Mouse (Mus musculus) intestine, embryonic 16.5 days (tissue): ENCODE results near the gene Utp3. TPM values are rescaled to one million over a fixed set of nuclear protein-coding genes. Genes with fewer than 3 reads are reported as not detected.
"Not testable (repeated sequence)": the region's sequence is repeated elsewhere in the genome, so short reads cannot be mapped to it uniquely, and the experiment has no call there.

Source experiments
- ATAC-seq: fragments of 200-750 bp; cut with Nextera tagmentation; 2 replicates; pipeline ENCODE4 v1.8.0; 2017; ENCODE audit warnings: moderate TSS enrichment, moderate library complexity
- H3K27ac ChIP-seq: fragments of 300-500 bp; sonication (generic); 2 replicates; pipeline ENCODE4 v1.5.1; 2014; ENCODE audit warnings: mild to moderate bottlenecking, low read length
- H3K27me3 ChIP-seq: fragments of 300-500 bp; sonication (generic); replicated peaks from 2 replicates; pipeline ENCODE4 v1.6.1; 2014; ENCODE audit warnings: low read length, control low read depth, mixed read lengths; ENCODE audit not compliant: control insufficient read depth, insufficient read depth
- H3K36me3 ChIP-seq: fragments of 300-500 bp; sonication (generic); 2 replicates; pipeline ENCODE4 v1.6.1; 2014; ENCODE audit warnings: low read length, control low read depth; ENCODE audit not compliant: control insufficient read depth, insufficient read depth
- H3K4me1 ChIP-seq: fragments of 300-500 bp; sonication (generic); 2 replicates; pipeline ENCODE4 v1.6.1; 2014; ENCODE audit warnings: low read length, control low read depth, mixed read lengths; ENCODE audit not compliant: control insufficient read depth, insufficient read depth
- H3K4me2 ChIP-seq: fragments of 300-500 bp; sonication (generic); 2 replicates; pipeline ENCODE4 v1.6.1; 2014; ENCODE audit warnings: low read depth, low read length, control low read depth
- H3K4me3 ChIP-seq: fragments of 300-500 bp; sonication (generic); 2 replicates; pipeline ENCODE4 v1.5.1; 2014; ENCODE audit warnings: mild to moderate bottlenecking, low read length
- H3K9ac ChIP-seq: fragments of 300-500 bp; sonication (generic); 2 replicates; pipeline ENCODE4 v1.6.1; 2014; ENCODE audit warnings: low read depth, low read length
- H3K9me3 ChIP-seq: fragments of 300-500 bp; sonication (generic); 2 replicates; pipeline ENCODE4 v1.6.1; 2016; ENCODE audit warnings: low read length, control low read depth; ENCODE audit not compliant: control insufficient read depth
- WGBS: fragments of 180-500 bp; shearing (Covaris S2); extraction: QIAGEN DNeasy Blood & Tissue Kit; methylation state at CpG from one replicate; pipeline ENCODE4 v1.1.7; 2014; 5-methylcytosine and 5-hydroxymethylcytosine counted together
- polyA plus RNA-seq: library from polyadenylated mRNA; unstranded; fragments of >200 nt; fragmentation: Nextera tagmentation; extraction: Ambion mirVana; gene quantifications from 2 replicates; pipeline ENCODE4 v1.2.1, GENCODE M21; 2015

Utp3 gene
- polyA plus RNA-seq, 1 experiment from 2014 or later: 53.3 TPM

GRCm38 (mm10) chr5:88544411-88544810 lies 9.9 kb upstream of the Utp3 start:
- not testable (repeated sequence) for H3K4me2 ChIP-seq, H3K9ac ChIP-seq, H3K9me3 ChIP-seq, ATAC-seq, H3K27ac ChIP-seq, H3K4me3 ChIP-seq, H3K4me1 ChIP-seq, H3K27me3 ChIP-seq, H3K36me3 ChIP-seq
- WGBS: 85% methylated on average over 1 of the region's 1 CpGs

- Histone ChIP-seq H3K9me3 (no peaks in the 10 kb centered on the region), H3K27me3 (no peaks in the 10 kb centered on the region), H3K27ac (no peak overlapping the region), H3K4me3 (no peak overlapping the region), H3K4me2 (no peak overlapping the region), H3K4me1 (no peaks in the 10 kb centered on the region), H3K9ac (no peak overlapping the region), H3K36me3 (no peaks in the 10 kb centered on the region)
- WGBS: 82% methylated on average over 7 of the region's 7 CpGs
- ATAC-seq: no peak
These were observed 8.7 kb upstream of the Utp3 start for GRCm38 (mm10) chr5:88545536-88545935.

DNA sequence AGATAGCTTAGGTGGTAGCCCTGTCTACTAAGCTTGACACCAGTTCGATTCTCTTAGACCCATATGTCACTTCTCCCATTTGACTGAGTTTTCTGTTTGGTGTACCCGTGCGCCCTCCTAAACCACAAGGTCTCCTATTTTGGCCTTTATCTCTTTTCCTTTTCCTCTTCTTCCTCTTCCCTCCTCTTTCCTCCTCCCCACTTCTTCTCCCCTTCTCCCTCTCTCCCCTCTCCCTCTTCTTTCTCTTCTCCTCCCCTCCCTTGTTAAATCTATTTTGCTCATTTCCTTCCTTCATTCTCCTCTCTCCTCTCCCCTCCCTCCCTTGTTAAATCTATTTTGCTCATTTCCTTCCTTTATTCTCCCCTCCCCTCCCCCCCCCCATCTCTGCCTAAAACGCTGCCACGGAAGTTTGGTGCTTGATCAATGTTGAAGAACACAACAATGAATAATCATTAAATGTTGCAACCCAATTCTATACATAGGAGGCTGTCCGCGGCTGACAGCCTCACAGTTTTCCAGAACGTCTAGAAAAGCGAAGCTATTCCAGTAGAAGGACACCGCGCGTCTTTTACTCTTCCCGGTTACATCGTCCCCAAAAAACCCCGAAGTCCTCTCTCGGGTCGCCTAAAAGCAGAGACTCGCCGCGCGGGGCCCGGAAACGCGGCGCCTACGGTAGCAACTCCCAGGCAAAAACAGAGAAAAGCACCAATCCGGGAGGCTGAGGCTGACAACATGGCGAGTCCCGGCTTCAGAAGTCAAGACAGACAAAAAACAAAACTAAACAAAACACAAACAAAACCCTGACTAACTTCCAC lies 784 bp upstream of the Utp3 start:
- H3K9ac ChIP-seq: peak overlapping the region; percentile 80
- H3K27me3 ChIP-seq: no peaks in the 10 kb centered on the region
- H3K9me3 ChIP-seq: no peaks in the 10 kb centered on the region
- H3K4me2 ChIP-seq: peak overlapping the region; percentile 56
- peaks cover 16% of the 10 kb centered on the region; the same call in 1 of the 2 replicates for H3K4me1 ChIP-seq
- H3K27ac ChIP-seq: peak overlapping the region; percentile 96
- 7% methylated on average over 29 of the region's 29 CpGs for WGBS
- peak; percentile 72 for ATAC-seq
- H3K4me3 ChIP-seq: peak overlapping the region; percentile 90
- no peaks in the 10 kb centered on the region for H3K36me3 ChIP-seq

DNA sequence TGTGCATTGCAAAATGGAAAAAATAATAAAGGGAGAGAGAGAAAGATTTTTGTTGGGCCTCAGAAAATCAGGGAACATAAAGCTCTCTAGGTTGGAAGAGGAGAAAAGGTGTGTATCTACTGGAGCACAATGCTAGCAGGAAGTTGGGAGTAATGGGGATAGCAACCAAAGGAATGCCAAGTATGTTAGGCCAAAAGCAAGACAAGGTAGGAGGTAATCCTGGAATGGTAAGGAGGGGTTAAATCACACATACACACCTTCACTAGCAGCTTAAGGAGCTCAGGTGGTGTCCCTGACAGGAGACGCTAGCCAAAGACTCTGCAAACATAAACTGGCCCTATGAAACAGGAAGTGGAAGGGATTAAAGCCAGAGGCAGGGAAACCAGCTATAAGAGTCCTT lies 4.7 kb downstream of the Utp3 start:
- H3K27me3 ChIP-seq: no peaks in the 10 kb centered on the region
- no peaks in the 10 kb centered on the region for H3K36me3 ChIP-seq
- no peak for ATAC-seq
- H3K9me3 ChIP-seq: no peaks in the 10 kb centered on the region
- 12% methylated on average over 1 of the region's 1 CpGs for WGBS
- peaks cover 16% of the 10 kb centered on the region for H3K4me1 ChIP-seq
- no peak overlapping the region for H3K9ac ChIP-seq
- H3K4me3 ChIP-seq: no peak overlapping the region
- no peak overlapping the region for H3K27ac ChIP-seq
- H3K4me2 ChIP-seq: no peak overlapping the region

DNA sequence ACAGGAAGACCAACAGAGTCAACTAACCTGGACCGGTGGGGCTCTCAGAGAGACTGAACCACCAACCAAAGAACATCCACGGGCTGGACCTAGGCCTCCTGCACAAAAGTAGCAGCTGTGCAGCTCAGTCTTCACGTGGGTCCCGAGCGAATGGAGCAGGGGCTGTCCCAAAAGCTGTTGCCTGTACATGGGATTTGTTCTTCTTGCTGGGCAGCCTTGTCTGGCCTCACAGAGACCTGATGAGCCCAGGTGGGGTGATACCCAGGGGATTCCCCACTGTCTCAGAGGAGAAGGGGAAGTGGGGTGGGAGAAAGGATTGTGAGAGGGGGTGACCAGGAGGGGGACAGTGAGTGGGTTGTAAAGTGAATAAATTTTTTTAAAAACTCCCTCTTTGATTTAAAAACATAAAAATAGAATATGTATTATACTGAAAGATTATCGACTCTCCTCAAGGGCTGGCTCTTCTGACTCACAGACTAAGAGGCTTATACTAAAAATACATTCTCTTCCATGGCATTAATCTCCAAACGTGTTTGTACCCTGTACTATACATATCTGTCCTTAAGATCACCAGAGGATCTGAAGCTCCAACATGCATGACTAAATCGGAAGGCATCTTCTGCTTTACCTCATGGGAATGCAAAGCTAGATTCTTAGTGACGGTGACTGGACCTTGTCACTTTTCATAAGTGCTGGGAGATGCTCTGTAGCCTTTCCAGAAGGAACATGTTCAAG lies 7.0 kb downstream of the Utp3 start:
- no peaks in the 10 kb centered on the region for H3K9me3 ChIP-seq
- no peaks in the 10 kb centered on the region for H3K36me3 ChIP-seq
- H3K27me3 ChIP-seq: no peaks in the 10 kb centered on the region
- no peak overlapping the region for H3K27ac ChIP-seq
- no peak overlapping the region for H3K4me3 ChIP-seq
- ATAC-seq: no peak
- no peak overlapping the region for H3K9ac ChIP-seq
- H3K4me1 ChIP-seq: peaks cover 7% of the 10 kb centered on the region
- WGBS: 81% methylated on average over 9 of the region's 9 CpGs
- no peak overlapping the region for H3K4me2 ChIP-seq

DNA sequence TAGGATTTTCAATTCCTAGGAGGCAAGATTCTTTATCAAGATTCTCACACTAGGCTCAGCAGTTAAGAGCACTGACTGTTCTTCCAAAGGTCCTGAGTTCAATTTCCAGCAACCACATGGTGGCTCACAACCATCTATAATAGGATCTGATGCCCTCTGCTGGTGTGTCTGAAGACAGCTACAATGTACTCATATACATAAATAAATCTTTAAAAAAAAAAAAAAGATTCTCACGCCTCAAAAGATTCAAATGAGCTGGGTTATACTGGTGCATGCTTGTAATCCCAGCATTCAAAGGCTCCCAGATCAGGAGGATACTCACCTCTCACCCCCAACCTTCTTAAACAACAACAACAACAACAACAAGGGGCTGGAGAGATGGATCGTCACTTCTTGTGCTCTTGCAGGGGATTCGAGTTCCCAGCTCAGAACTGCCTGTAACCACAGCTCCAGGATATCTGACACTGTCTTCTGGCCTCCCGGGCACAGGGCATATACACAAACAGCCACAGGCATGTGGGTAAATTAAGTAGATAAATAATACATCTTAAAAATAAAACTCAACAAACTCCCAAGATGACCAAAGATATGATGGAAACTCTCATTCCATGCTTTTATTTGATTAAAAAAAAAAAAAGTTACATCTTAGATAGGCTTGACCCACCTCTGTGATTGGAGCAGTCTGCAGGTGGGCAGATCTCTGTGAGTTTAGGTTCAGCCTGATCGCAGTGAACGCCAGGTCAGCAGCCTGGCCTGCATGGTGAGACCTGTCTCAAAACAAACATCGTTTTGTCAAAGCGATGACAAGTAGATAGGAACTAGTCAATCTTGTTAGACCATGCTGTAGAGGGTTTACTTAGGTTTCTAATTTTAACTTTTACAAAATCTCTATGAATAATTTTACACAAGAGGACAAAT lies 8.9 kb downstream of the Utp3 start:
- no peak for ATAC-seq
- no peak overlapping the region for H3K27ac ChIP-seq
- no peaks in the 10 kb centered on the region for H3K27me3 ChIP-seq
- H3K4me3 ChIP-seq: no peak overlapping the region
- no peak overlapping the region for H3K9ac ChIP-seq
- H3K4me2 ChIP-seq: no peak overlapping the region
- H3K36me3 ChIP-seq: no peaks in the 10 kb centered on the region
- 70% methylated on average over 8 of the region's 8 CpGs for WGBS
- no peaks in the 10 kb centered on the region for H3K9me3 ChIP-seq
- H3K4me1 ChIP-seq: peaks cover 8% of the 10 kb centered on the region

GRCm38 (mm10) chr5:88564501-88565147 lies 10.4 kb downstream of the Utp3 start, which contains the start of gene Rufy3:
Rufy3 (plus strand) TSS chr5:88565040.
- WGBS: under 1% methylated on average over 43 of the region's 71 CpGs
- Histone ChIP-seq H3K4me3 (peak within 1 kb of the TSS; percentile 77), H3K27me3 (no peaks in the 10 kb centered on the region), H3K9ac (peak within 1 kb of the TSS; percentile 75), H3K36me3 (no peaks in the 10 kb centered on the region), H3K4me2 (peak within 1 kb of the TSS; percentile 75), H3K4me1 (peaks cover 8% of the 10 kb centered on the region), H3K9me3 (no peaks in the 10 kb centered on the region), H3K27ac (peak within 1 kb of the TSS; percentile 72)
- peak; percentile 94 for ATAC-seq

GRCm38 (mm10) chr5:88565148-88566033 lies 11.1 kb downstream of the Utp3 start:
- H3K27ac ChIP-seq: peak overlapping the region; percentile 72
- no peaks in the 10 kb centered on the region for H3K36me3 ChIP-seq
- no peaks in the 10 kb centered on the region for H3K27me3 ChIP-seq
- peaks cover 8% of the 10 kb centered on the region for H3K4me1 ChIP-seq
- peak overlapping the region; percentile 75 for H3K9ac ChIP-seq
- peak overlapping the region; percentile 75 for H3K4me2 ChIP-seq
- H3K9me3 ChIP-seq: no peaks in the 10 kb centered on the region
- H3K4me3 ChIP-seq: peak overlapping the region; percentile 77
- peak; percentile 78 for ATAC-seq
- WGBS: under 1% methylated on average over 86 of the region's 119 CpGs
